Mouse (Mus musculus) left cerebral cortex, adult 9 months (tissue): Measurements from ENCODE around the gene 4930519P11Rik.

Experiments used
- DNase-seq, 2 experiments: peaks; one replicate each; pipeline ENCODE4 v3.0.0; 2022; ENCODE audit warnings: low spot score in 2 of 2

Gene 4930519P11Rik

DNA sequence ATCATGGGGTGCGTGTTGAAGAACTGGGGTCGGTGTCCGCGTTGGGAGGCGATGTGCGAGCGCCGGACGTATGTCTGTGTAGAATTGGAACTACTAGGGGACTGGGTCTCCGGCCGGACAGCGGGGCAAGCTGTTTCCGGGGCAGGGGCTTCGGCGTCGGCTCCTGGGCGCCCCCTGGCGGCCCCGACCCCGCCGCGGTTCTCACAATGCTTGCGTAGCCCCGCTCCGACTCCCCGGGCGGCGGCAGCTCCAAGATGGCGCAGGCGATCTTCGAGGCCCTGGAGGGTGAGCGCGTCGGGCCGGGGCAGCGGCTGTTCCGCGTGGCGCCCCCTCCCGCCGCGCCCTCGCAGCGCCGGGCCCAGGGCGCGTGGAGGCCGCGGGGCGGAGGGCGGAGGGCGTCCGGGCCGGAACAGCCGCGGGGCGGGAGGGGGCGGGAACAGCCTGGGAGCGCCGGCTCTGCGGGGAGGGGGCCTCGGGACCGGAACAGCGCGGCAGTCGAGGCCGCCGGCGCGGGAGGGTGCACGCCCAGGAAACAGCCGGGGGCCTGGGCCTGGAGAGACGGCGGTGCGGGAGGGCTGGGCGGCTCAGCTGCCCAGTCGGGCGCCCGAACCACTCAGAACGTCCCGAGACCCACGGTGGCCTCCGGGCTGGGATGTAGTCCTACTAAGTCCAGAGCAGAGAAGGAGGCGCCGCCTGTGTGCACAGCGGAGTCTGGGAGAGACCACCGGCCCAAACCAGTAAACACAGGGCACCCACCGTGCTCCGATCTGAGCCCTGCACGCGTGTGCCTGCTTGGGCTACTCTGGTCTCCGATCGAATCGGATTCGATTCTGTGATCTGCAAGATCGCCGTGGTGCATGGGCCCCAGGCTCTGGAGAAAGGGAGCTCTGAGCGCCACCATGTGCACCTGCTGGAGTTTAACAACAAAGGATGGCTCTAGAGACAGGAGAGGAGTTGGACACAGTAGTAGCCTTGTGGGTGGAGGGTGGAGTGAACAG lies at the start of gene 4930519P11Rik, which contains the start of gene Zfp341:
Gene 4930519P11Rik, minus strand, starts transcription at position 320 of the 998 bp plus-strand sequence.
Gene Zfp341, plus strand, starts transcription at position 180 of the 998 bp plus-strand sequence.
- peak; percentile 71 to 90 for DNase-seq

DNA sequence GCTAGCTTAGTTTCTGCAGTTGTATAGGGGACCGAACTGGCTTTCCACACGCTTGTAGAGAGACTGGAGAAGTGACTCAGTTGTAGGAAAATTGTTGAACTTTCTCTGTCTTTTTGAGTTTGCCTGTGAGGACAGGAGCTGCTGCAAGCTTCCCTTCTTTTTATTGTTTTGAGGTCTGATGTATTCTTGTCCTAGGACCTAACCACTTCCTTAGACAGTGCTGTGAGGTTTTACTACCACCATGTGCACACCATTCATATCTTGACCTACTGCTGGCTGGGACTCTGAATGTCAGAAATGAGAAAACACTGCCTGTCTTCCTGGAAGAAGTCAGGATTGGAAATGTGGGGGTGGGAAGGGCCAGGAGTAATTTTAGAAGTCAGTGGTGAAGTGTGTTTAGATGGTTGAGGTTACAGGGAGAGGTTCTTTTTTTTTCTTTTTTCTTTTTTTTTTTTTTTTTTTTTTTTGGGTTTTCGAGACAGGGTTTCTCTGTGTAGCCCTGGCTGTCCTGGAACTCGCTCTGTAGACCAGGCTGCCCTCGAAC lies 46.4 kb upstream of the 4930519P11Rik start:
- DNase-seq = no peak

DNA sequence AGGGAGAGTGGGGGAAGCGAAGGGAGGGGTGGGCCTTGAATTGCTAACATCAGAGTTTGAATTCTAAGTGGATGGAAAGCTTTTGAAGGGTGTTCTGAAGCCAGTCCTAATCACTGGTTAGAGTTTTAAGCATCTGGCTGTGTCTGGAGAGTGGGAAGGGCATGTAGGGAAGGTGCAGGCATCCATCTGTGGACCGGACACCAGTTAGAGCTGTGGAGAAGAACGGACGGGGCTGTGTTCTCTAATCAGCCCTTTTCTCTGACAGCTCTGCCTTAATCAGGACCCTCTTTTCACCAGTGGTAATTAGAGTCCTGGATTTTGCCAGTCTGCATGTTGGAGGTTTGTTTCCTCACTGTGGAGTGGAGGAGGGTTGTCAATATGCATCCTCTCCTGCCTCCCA lies 45.8 kb upstream of the 4930519P11Rik start:
- DNase-seq = no peak

DNA sequence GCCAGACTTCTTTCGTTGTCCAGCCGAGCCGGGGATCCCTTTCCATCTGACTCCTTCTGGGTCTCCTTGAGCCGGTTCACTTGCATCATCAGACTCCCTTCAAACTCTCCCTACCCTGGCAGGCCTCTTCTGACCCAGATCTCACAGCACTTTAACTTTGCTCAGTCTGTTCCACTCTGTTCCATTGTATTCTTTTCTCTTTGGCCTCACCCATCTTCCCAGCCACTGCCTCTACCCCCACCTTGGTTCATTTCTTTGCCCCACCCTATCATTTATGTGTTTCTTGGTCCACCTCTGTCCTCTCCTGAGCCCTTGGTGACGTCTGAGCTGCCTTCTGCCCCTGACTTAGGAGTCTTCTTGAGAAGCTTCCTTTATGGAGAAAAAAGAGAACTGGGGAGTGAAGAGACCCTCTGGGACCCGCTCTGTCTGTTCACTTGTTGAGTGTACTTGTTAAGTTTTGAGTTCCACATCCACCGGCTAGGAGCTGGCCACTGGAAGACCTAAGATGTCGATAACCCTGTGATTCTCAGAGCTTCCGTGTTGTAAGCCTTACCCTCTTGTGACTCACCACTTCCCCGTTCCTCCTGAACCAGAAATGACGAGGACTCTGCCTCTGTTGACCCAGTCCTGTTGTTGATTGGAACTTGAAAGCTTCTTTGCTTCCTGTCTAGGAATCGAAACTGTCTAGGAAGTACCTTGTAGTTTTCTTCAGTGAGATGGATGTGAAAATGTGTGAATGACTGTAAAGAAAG lies 44.4 kb upstream of the 4930519P11Rik start:
- no peak for DNase-seq

DNA sequence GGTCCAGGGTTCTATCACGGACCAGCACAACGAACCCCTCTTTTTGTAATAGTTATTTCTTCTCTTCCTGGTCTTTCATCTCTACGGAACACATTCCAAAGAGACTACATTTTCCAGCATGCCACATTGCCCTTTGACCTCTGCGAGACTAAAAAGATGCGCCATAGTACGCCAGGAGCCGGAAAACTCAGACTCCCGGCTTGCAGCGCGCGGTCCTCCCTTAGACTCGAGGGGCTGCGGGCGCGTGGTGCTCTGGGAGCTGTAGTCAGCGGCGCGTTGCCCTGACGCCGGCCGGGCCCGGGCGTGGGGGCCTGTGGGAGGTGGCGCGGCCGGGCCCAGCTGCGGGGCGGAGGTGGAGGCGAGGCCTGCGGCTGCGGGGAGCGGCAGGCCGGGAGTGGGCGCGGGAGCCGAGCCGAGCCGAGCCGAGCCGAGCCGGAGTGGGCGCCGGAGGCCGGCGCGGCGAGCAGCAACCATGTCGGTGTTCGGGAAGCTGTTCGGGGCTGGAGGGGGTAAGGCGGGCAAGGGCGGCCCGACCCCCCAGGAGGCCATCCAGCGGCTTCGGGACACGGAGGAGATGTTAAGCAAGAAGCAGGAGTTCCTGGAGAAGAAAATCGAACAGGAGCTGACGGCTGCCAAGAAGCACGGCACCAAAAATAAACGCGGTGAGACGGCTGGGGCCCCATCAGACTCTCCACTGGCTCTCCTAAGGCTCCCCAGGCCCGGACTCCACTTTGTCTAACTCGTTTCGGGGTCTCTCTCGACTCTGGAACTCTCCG lies 43.7 kb upstream of the 4930519P11Rik start:
- peak; percentile 95 to 98 for DNase-seq

DNA sequence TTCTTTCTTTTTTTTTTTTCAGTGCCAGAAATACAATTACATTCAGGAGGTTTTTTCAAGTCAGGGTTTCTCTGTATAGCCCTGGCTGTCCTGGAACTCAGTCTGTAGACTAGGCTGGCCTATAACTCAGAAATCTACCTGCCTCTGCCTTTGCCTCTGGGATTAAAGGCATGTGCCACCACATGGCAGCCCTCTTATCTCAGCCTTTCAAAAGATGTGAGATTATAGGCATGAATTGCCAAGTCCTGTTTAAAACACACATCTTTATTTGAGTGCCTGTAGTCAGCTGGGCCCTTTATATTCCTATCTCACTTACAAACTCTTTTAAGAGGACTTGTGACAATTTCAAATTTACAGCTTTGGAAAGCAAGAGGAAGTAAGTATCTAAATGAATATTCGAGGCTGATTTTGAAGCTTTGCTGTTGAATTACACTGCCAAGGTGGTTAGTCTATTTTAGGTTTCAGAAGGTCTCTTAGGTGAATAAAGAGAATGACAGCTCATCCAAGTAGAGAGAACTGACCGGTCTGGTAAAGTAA lies 42.7 kb upstream of the 4930519P11Rik start:
- DNase-seq = no peak

DNA sequence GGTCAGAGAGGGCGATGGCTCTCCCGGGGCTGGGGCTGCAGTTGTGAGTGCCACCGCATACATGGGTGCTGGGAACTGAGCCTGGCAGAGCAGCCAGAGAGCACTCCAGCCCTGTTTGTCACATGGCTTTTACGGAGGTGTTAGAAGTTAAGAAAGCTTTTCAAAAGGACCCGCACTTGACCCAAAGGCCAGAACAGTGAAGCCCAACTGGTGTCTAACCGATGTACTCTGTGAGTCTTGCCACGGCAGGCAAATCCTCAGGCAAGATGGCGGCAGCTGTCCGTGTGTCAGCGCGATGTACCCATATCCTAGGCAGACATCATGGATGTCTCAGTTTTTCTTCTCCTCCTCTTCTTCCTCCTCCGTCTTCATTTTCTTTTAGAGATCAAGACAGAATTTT lies 41.7 kb upstream of the 4930519P11Rik start:
- no peak for DNase-seq

DNA sequence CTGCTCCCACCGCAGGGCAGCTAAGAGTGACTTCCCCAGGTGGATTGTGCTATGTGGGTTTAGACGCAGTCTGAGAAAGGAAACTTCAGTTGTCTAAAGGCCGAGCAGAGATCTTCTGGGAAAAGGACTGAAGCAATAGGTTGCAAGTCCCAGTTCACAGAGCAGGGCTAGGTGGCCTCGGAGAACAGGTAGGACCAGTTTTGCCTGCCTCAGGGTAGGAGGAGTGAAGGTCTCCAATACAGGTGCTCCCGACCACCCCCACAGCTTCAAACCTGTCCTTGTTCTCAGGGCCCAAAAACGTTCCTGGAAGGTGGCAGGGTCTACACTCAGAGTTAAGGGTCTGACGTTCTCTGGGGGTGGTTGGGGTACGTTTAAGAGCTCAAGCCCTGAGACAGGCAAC lies 38.1 kb upstream of the 4930519P11Rik start, which contains the start of gene Chmp4b:
Gene Chmp4b, plus strand, starts transcription at position 343 of the 400 bp plus-strand sequence.
- no peak for DNase-seq

DNA sequence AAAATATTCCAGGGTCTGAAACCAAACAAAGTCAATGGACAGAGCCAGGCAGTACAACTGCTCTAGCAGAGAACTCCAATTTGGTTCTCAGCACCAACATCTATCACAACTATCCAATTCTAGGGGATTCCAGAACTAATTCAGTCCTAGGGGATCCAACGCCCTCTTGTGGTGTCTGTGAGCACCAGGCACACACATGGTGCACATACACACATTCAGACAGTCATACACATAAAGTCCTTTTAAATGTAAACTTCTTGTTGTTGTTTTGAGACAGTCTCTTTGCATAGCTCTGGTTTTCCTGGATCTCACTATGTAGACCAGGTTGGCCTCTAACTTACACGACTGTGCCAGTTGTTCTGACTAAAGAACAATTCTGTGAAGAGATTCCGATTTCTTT lies 37.2 kb upstream of the 4930519P11Rik start:
- DNase-seq = no peak

DNA sequence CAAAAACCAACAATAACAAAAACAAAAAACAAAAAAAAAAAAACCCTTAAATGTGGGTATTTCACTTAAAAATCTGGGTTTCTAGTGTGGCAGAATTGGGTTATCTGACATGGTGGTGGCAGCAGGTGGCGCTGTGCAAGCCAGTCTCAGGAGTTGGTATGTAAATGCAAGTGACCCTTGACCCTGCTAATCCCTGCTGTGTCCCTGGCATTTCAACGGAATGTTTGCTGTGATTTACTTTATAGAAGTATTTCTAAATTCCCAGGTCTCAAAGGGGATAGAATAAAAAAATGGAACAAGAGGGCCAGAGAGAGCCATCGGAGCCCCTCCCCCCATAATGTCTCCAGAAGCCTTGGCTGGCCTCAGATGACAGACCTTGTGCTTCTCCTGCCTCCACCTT lies 34.8 kb upstream of the 4930519P11Rik start:
- DNase-seq = no peak

DNA sequence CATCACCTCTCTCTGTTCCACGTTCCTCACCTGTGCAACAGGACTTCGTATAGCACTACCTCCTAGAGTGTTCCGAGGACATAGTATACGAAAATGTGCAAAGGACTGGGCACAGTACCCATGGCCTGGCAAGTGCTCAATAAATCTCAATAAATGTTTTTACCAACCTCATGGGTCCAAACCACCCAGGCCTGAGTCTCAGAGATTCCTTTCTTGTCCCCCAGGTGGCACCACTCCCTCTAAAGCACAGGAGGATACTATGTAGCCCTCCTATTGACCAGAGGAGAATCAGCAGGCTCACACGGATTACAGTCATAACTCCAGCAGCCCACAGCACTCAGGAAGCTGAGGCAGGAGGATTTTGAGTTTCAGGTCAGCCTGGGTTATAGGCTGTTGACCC lies 33.4 kb upstream of the 4930519P11Rik start:
- DNase-seq = peak in 1 of 2 experiments; percentile 45

DNA sequence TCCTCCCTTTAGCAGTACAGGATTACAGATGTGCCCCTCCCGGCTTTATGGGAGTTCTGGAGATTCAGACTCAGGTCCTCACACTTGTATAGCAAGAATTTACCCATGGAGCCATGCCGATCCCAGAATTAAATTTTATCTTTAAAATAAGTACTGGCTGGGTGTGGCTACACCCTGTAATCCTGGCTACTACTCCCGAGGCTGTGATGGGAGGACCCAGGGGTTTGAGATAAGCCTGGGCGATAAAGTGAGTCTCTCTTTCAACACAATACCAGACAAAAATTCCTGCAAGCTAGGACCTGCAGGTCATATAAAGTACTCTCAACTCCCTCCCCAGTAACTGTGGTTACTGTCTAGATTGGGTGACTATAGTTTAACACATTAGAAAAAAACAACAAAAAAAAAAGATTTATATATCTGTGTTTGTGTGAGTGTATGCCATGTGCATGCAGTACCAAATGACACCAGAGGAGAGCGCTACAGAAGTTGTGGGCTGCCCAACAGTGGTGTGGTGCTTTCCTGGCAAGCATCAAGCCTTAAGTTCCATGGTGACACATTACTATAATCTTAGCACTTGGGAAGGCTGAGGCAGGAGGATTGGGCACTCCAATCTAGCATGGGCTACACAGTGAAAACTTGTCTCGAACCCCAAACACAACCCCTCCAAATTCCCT lies 29.6 kb upstream of the 4930519P11Rik start:
- DNase-seq = no peak

DNA sequence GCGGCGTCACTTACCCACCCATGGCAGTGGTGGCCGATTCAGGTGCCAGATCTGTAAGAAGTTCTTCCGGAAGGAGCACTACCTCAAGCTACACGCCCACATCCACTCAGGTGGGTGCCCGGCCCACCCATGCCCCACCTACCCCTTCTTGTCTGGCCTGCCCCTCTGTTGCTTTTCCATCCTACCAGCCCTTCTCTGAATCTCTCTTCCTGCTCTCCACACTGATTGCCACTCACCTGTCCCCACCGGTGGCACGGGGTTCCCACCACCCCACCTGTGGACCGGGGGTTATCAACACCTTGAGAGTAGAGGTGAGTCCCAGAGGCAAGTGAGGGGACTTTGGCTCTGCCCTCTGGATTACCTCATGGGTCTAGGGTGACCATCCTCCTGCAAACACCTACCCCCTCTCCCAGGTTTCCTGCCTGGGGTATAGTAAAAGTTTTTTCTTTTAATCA lies 28.8 kb upstream of the 4930519P11Rik start:
- no peak for DNase-seq

DNA sequence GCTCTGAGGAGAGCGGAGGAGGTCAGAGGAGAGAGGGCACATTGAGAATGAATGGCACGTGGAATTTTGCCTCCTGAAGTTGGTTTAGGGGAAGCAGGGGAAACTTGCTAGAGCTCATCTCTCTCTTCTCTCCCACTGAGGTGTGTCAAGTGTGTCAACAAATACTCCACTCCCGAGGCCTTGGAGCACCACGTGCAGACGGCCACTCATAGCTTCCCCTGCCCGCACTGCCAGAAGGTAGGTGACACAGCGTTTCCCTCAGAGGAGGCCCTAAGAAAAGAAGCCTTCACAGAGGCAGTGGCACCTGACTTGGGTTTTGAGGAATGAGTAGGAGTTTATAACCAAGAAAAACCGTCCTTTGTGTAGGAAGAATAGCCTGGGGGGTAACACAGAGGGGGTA lies 27.9 kb upstream of the 4930519P11Rik start:
- DNase-seq = no peak

DNA sequence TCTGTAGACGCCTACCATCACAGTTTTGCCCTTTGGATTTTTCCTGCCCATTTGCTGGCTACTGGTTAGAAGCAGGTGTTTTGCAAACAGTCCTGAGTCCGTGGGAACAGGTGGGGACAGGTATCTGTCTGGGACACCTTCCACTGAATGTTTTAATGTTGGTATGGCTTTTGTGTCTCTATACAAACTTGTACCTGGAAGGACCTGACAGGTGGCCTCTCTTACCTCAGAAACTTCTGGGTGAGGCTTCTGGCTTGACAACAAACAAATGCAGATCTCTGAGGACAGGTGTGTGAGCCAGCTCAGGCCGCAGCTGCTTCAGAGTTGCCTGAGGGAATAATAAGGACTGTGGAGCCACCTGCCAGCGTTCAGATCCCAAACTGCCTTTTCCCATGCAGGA lies 25.9 kb upstream of the 4930519P11Rik start:
- no peak for DNase-seq

DNA sequence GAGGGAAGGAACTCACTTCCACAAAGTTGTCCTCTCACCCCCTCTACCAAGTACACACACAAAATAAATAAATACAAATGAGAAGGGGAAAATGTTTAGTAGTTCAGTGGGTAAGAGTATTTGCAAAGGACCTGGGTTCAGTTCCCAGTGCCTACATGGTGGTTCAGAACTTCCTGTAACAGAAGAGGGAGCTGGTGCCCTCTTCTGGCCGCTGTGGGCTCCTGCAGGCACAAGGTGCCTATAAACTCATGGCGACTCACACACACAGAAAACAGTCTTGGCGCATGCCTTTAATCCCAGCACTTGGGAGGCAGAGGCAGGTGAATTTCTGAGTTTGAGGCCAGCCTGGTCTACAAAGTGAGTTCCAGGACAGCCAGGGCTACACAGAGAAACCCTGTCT lies 25.3 kb upstream of the 4930519P11Rik start:
- DNase-seq = no peak

DNA sequence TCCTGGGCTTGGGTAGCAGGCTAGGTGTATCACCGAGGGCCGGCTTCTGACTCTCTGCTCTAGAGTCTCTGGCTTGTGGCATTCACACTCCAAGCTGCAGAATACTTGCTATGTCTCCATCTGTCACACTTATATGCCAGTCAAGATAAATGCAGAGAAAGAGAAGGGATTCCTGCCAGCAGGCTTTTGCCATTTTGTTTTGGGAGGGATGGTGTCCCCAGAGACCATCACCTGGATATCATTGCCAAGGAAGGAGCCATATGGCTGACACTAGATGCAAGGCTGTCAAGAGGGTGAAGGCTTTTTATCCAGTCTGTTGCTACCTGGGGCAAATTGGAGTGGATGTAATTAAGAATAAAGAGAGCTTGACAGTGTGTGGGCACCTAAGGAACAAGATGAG lies 22.6 kb upstream of the 4930519P11Rik start:
- DNase-seq = no peak

DNA sequence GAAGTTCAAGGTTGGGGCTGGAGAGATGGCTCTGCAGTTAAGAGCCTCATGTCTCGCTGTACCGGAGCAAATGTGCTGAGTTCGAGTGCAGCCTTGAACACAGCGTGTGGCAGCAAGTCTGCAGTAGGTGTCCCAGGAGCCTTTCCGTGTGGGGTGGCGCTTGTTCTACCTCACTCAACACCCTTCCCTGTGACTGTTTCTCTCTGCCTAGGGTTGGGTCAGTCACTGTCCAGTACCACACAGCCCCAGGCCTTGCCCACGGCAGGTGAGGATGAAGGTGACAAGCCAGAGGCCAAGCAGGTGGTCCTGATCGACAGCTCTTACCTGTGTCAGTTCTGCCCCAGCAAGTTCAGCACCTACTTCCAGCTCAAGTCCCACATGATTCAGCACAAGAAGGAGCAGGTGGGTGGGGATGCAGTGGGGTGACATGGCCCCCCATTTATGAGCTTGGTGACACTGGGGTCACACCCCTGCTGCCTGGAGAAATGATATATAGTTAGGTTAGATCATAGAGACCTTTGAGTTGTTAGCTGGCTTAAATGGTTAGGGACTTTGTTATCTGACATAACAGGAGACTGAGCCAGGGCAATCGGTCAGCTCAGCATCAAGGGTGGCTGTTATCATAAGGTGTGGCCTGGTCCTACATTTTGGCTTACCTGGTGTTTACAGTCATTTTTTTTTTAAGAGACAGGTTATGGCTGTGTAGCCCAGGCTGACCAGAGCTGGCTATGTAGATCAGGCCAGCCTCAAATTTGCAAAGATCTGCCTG lies 20.8 kb upstream of the 4930519P11Rik start:
- no peak for DNase-seq

DNA sequence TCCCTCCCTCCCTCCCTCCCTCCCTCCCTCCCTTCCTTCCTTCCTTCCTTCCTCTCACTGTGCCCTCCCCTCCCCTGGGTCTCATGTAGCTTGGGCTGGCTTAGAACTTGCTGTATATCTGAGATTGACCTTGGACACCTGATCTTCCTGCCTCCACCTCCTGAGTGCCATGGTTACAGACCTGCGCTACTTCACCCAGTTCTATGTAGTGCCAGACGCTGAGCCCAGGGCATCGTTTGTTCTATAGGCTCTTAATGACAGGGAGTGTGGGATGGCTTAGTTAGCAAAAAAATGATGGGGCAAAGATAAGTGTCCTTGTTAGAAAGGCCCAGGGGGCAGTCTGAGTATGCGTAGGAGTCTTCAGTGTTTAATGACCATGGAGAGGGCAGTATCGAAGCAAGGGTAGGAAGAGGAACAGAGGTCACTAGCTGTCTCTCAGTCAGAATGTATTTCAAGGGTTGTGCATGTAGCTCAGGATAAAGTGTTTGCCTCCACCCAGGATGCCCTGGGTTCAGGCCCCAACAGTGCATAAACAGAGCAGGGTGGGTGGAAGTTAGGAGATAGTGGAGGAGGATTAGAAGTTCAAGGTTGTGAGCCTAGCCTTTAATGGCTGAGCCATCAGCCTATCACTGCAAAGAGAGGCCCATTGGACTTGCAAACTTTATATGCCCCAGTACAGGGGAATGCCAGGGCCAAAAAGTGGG lies 20.0 kb upstream of the 4930519P11Rik start:
- no peak for DNase-seq
